Mouse (Mus musculus) cerebellum, postnatal 4 days (tissue): ENCODE results near the gene Adh4.
"Not testable (repeated sequence)": the region's sequence is repeated elsewhere in the genome, so short reads cannot be mapped to it uniquely, and the experiment has no call there.

Experiments
- DNase-seq, 2 experiments: peaks; one replicate each; pipeline ENCODE4 v3.0.0; 2022; ENCODE audit warnings: low spot score in 2 of 2, mixed read lengths in 1 of 2

Gene Adh4

DNA sequence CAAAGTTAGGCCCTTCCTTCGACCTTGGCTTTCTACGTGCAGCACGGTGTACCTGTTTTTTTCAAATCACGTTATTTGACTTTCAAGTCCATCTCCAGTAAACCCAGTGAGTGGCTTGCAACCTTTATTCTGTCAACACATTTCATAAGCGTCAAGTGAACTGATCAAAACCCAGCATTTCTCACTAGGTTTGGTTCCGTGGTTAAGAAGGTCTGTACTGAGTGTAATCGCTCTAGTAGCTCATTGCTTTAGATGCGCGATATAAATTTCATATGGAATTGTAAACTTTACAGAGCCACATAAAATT is 28.2 kb downstream of the Adh4 start:
- DNase-seq: no peak

DNA sequence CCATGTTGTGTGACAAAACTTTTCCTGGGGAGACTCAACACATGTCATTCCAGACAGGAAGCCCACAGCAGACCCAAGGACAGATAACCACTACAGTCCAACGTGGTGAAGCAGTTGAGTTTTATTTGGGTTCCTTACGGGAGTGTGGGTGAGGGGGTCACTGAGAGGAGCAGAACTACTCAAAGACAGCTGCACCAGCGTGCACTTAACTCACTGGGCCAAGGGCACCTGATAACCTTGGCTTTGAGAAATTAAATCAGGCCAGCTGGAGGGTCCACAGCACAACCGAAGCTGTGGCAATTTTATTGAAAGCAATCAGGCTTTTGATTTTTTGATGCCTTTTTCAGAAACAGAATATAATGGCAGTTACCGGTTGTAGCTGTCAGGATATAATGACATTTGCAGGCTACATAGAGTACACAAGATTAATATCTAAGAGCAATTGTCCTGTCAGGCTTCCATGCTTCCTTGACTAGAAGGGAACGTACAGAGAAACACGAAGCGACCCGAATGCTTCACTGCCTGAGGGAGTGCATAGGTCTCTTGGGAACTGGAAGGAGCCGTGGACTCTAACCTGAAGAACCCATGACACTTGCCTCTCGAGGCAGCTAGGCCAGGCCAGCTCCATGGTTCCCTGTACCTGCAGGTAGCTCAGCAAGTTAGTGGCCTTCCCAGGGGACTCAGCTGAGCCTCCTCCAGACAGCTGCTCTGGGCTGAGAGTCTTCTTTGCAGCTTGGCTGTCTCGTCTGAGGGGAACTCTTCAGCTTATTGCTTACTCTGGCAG is 33.0 kb downstream of the Adh4 start:
- DNase-seq: no peak

DNA sequence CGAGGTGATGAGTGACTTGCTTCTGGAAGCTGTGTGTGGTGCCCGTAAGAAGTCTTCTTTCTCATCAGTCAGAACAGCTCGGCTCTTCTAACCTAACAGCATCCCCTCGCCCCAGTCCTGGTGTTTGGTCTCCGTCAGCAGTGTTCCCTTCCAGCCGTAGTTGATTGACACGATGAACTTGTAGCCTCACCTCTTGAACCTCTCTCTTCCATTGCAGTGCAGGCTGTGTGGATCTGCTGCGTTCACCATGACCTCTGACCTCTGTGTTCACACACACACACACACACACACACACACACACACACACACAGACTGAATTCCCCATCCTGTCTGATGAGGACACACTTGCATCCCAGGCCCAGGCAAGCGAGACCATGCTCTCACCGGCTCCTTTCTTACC is 36.9 kb downstream of the Adh4 start:
- DNase-seq: no peak

GRCm38 (mm10) chr3:138454234-138454633 is 39.0 kb downstream of the Adh4 start:
- no peak for DNase-seq

DNA sequence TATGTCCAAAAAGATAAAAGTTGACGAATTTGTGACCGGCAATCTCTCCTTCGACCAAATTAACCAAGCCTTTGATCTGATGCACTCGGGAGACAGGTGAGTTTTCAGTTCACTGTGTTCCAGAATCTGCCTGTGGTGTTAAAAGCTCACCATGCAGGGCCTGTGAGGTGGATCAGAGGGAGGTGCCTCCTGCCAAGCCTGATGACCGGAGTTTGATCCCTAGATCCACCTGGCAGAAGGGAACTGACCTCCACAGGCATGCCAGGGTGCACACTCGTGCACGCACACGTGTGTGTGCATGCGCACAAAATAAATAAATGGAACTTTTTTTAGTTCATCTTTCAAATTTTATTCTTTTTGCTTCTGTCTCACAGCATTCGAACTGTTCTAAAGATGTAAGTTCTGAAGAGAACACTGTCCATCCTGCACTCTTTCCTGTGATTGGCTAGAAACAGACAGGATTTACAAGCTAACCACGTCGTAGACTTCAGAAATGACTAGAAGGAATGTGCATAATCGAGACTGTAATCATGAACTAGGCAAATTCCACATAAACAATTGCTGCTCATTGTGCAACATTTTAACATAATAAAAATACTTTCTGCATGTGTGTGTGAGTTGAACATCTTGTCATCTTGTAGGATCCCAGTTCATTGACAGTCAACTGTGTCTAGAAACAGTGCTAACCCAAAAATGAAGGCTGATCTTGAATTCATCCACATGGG is 39.6 kb downstream of the Adh4 start:
- DNase-seq: no peak

DNA sequence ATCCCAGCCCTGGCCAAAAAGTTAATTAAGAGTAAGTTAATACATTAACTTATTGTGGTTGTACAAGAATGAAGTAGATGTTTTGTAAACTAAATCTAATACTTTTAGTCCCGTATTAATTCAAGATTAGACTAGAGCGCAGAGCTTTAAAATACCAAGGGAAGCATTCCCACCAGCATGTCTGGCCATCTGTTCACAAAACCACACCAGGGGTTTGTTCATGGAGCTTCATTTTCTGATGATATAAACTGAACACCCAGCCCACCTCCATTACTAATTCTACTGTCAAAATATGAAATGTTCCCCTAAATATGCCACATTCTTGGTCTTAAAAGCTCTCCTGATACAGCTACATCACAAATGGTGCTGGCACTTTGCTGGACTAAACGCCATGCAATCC is 43.2 kb downstream of the Adh4 start:
- no peak for DNase-seq

- no peak for DNase-seq
Measured at GRCm38 (mm10) chr3:138460260-138460659, 45.0 kb downstream of the Adh4 start.

GRCm38 (mm10) chr3:138461832-138462231 is 46.6 kb downstream of the Adh4 start:
- no peak for DNase-seq

GRCm38 (mm10) chr3:138463137-138463536 is 47.9 kb downstream of the Adh4 start:
- DNase-seq: peak in 1 of 2 experiments; percentile 23

DNA sequence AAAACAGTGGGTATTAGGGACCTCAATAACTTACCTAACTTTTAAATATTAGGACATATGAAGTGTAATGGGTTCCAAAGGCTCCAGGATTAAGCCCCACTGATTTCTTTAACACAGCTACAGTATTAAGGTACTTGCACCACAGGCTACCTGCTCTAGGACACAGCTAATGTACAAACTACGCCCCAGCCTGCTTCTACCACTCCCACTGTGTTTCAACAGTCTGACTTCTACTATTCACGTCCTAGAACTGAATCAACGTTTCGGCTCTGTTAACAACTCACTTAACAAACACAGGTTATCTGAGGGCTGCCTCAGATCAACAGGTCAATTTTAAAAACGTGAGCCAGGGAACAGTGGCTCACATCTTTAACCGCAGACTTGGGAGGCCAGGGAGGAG is 48.5 kb downstream of the Adh4 start:
- no peak for DNase-seq

DNA sequence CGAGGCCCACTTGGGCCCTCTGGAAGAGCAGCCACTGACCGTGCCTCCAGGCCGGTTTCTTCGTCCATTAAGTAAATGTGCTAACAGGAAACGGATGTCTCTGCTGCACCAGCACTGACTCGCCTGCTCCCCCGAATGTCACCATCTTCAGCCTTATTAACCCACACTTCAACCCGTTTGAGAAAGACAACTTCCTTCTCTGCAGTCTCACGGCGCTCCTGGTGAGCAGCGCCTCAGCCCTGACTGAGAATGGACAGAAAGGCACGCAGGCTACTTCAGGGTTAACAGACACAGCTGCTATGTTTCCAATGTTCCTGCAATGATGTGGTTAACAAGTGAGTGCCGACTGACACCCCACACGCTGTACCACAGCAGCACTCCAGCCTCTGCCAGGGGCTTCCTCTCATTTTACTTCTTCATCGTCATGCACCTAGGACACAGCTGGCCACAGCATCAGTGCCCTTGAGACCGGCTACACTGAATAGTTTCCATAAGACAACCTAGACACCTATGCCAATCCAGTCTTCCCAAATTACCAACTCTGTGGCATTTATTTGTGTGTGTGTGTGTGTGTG is 49.4 kb downstream of the Adh4 start:
- DNase-seq: no peak

- not testable (repeated sequence) for DNase-seq
Measured at GRCm38 (mm10) chr3:138466656-138467055, 51.4 kb downstream of the Adh4 start.

- no peak for DNase-seq
Measured at GRCm38 (mm10) chr3:138471066-138471465, 55.8 kb downstream of the Adh4 start.

- DNase-seq: no peak
Measured at GRCm38 (mm10) chr3:138479489-138479888, 64.2 kb downstream of the Adh4 start.
